Mouse (Mus musculus): ENCODE results near the gene Tac2. TPM values are rescaled to one million over a fixed set of nuclear protein-coding genes. Genes with fewer than 3 reads are reported as not detected.
A peak's percentile ranks its signal among the peaks of the same experiment; 100 is the strongest.

Tac2 gene
- polyA plus RNA-seq, 1 experiment from 2014 or later, result not detected

GRCm38 (mm10) chr10:127750136-127750777 is 26.0 kb downstream of the Tac2 start:
- Histone ChIP-seq H3K4me3 (ENCODE audit: low read depth, low read length) (peak overlapping the region; percentile 15), H3K9ac (replicated peaks; ENCODE audit: low read depth) (no peak overlapping the region), H3K27ac (ENCODE audit: low read length) (peak overlapping the region; percentile 35; the same call in 1 of the 2 replicates), H3K9me3 (ENCODE audit: low read length) (no peaks in the 10 kb centered on the region), H3K36me3 (ENCODE audit: insufficient read depth, low read length) (0 out of 2 replicates have a peak, but pooled peaks cover 16% of the 10 kb centered on the region), H3K4me2 (replicated peaks; ENCODE audit: low read depth, low read length) (peak overlapping the region; percentile 48), H3K4me1 (ENCODE audit: insufficient read depth, low read depth, low read length) (peaks cover 3% of the 10 kb centered on the region; the same call in 1 of the 2 replicates), H3K27me3 (replicated peaks; ENCODE audit: insufficient read depth, low read length) (no peaks in the 10 kb centered on the region)
- TF ChIP-seq CTCF (IDR thresholded peaks at IDR 0.05), result no peak
- 53% methylated on average over 24 of the region's 24 CpGs for WGBS
- DNase-seq (ENCODE audit: low spot score), result no peak
- no peak for ATAC-seq

DNA sequence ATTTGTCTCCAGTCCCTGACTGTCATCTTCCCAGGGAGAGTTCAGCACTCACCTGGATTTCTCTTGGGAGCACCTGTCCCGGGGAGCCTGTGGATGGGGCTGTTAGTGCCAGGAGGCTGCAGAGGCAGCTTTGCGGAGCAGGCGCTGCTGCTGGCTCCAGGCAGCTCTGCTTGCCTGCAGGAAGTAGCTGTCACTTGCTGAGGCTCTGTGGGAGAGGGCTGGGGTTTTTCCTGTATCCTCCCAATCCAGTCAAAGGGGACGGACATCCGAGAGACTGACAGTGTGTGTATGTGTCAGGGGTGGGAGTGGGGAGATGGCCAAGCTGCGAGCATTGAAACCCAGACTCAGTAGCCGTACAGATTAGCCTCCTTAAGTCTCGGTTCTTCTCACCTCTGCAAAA is 27.3 kb downstream of the Tac2 start, which contains the start of gene Gpr182:
Gene Gpr182 (minus strand): TSS at position 185 of the 400 bp plus-strand sequence.
- TF ChIP-seq CTCF (IDR thresholded peaks at IDR 0.05) (no peak), EP300 (IDR thresholded peaks at IDR 0.05) (peak; percentile 55)
- Histone ChIP-seq H3K4me2 (replicated peaks; ENCODE audit: low read depth, low read length) (peak within 1 kb of the TSS; percentile 48), H3K27me3 (replicated peaks; ENCODE audit: insufficient read depth, low read length) (no peaks in the 10 kb centered on the region), H3K4me3 (ENCODE audit: low read depth, low read length) (peak within 1 kb of the TSS; percentile 15), H3K9me3 (ENCODE audit: low read length) (no peaks in the 10 kb centered on the region), H3K9ac (replicated peaks; ENCODE audit: low read depth) (no peak within 1 kb of the TSS), H3K36me3 (ENCODE audit: insufficient read depth, low read length) (0 out of 2 replicates have a peak, but pooled peaks cover 11% of the 10 kb centered on the region), H3K27ac (ENCODE audit: low read length) (0 out of 2 replicates have a peak within 1 kb of the TSS, but pooled peaks have one; percentile 6), H3K4me1 (ENCODE audit: insufficient read depth, low read depth, low read length) (peaks cover 7% of the 10 kb centered on the region; the same call in 1 of the 2 replicates)
- DNase-seq (ENCODE audit: low spot score), result peak; percentile 58
- peak; percentile 70 for ATAC-seq
- WGBS, result 28% methylated on average over 8 of the region's 8 CpGs

- Histone ChIP-seq H3K27me3 (replicated peaks; ENCODE audit: insufficient read depth, low read length) (no peaks in the 10 kb centered on the region), H3K4me1 (ENCODE audit: insufficient read depth, low read depth, low read length) (peaks cover 6% of the 10 kb centered on the region; the same call in 1 of the 2 replicates), H3K4me2 (replicated peaks; ENCODE audit: low read depth, low read length) (no peak overlapping the region), H3K9ac (replicated peaks; ENCODE audit: low read depth) (no peak overlapping the region), H3K36me3 (ENCODE audit: insufficient read depth, low read length) (no peaks in the 10 kb centered on the region), H3K4me3 (ENCODE audit: low read depth, low read length) (no peak overlapping the region), H3K27ac (ENCODE audit: low read length) (no peak overlapping the region), H3K9me3 (ENCODE audit: low read length) (no peaks in the 10 kb centered on the region)
- 53% methylated on average over 6 of the region's 6 CpGs for WGBS
- DNase-seq (ENCODE audit: low spot score), result peak; percentile 52
- TF ChIP-seq EP300 (IDR thresholded peaks at IDR 0.05), result peak; percentile 81
- no peak for TF ChIP-seq CTCF (IDR thresholded peaks at IDR 0.05)
- peak; percentile 22; the same call in 1 of the 2 replicates for ATAC-seq
Measured at GRCm38 (mm10) chr10:127754566-127755166, 30.4 kb downstream of the Tac2 start.

DNA sequence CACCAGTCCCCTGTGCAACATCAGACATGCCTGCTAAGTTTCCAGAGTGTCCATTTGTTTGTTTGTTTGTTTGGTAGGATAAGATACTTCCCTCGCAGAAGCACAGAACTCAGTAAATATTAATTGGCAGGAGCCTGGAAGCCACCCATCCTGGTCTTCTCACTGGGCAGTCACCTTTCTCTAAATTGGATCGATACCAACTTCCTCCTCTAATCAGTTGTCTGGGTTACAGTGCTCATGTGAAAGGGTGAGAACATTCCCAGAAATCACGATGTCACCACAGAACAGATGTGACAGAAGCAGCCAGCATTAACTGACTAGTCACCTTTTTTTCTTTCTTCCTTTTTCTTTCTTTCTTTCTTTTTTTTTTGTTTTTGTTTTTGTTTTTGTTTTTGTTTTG is 31.0 kb downstream of the Tac2 start:
- ATAC-seq (no peak), DNase-seq (ENCODE audit: low spot score) (peak; percentile 4)
- WGBS, result 36% methylated on average over 3 of the region's 3 CpGs
- no peak overlapping the region for H3K4me3 ChIP-seq (ENCODE audit: low read depth, low read length)
- H3K27ac ChIP-seq (ENCODE audit: low read length), result no peak overlapping the region
- H3K9me3 ChIP-seq (ENCODE audit: low read length), result no peaks in the 10 kb centered on the region
- H3K4me2 ChIP-seq (replicated peaks; ENCODE audit: low read depth, low read length), result no peak overlapping the region
- H3K9ac ChIP-seq (replicated peaks; ENCODE audit: low read depth), result no peak overlapping the region
- H3K36me3 ChIP-seq (ENCODE audit: insufficient read depth, low read length), result no peaks in the 10 kb centered on the region
- 0 out of 2 replicates have a peak, but pooled peaks cover 4% of the 10 kb centered on the region for H3K4me1 ChIP-seq (ENCODE audit: insufficient read depth, low read depth, low read length)
- H3K27me3 ChIP-seq (replicated peaks; ENCODE audit: insufficient read depth, low read length), result no peaks in the 10 kb centered on the region
- TF ChIP-seq CTCF (IDR thresholded peaks at IDR 0.05) (no peak), EP300 (IDR thresholded peaks at IDR 0.05) (no peak)

DNA sequence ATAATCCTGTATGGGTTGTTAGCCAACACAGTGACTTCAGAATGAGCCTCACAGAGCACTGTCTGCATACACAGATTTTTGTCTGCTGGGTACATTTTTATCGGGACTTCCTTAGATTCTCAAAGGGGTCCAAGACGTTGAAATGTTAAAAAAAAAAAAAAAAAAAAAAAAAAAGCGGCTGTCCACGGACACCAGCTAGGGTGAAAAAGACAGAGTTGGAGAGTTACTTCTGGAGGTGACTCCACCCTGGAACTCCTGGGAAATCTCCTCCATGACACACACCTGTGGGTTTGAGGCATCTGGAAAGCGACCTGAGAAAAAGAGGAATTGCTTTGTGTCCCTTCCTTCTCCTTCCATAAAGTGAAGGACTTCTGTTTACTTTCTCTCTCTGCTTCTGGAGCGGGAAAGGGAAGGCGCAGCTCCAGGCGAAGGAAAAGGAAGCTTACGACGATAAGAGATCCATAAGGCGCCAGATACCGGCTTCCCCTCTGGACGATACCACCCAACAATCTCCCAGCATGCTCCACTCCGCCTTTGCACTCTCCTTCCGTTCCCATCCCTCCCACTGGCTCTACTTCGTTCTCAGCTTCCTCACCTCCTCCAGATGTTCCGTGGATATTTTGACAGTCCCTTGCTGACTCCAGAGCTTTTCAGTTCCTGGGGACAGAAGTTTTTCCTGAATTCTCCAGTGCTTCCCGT is 31.6 kb downstream of the Tac2 start:
- ATAC-seq (peak; percentile 55), DNase-seq (ENCODE audit: low spot score) (peak; percentile 62)
- 15% methylated on average over 15 of the region's 18 CpGs for WGBS
- TF ChIP-seq EP300 (IDR thresholded peaks at IDR 0.05), result peak; percentile 65; the same call in 1 of the 2 replicates
- no peak for TF ChIP-seq CTCF (IDR thresholded peaks at IDR 0.05)
- peak overlapping the region; percentile 14 for H3K4me3 ChIP-seq (ENCODE audit: low read depth, low read length)
- 0 out of 2 replicates have a peak overlapping the region, but pooled peaks have one; percentile 20 for H3K27ac ChIP-seq (ENCODE audit: low read length)
- H3K36me3 ChIP-seq (ENCODE audit: insufficient read depth, low read length), result no peaks in the 10 kb centered on the region
- H3K9ac ChIP-seq (replicated peaks; ENCODE audit: low read depth), result 0 out of 2 replicates have a peak overlapping the region, but pooled peaks have one; percentile 8
- no peaks in the 10 kb centered on the region for H3K9me3 ChIP-seq (ENCODE audit: low read length)
- H3K4me2 ChIP-seq (replicated peaks; ENCODE audit: low read depth, low read length), result peak overlapping the region; percentile 52
- H3K27me3 ChIP-seq (replicated peaks; ENCODE audit: insufficient read depth, low read length), result no peaks in the 10 kb centered on the region
- H3K4me1 ChIP-seq (ENCODE audit: insufficient read depth, low read depth, low read length), result 0 out of 2 replicates have a peak, but pooled peaks cover 4% of the 10 kb centered on the region
